Mouse (Mus musculus): ENCODE measurements around the gene Sgms1.
"Not testable (repeated sequence)": the region's sequence is repeated elsewhere in the genome, so short reads cannot be mapped to it uniquely, and the experiment has no call there.

Gene Sgms1

GRCm38 (mm10) chr19:32383738-32384137 lies 5.8 kb downstream of the Sgms1 start:
- no peak for DNase-seq (ENCODE audit: low read depth)

GRCm38 (mm10) chr19:32381511-32381961 lies 8.0 kb downstream of the Sgms1 start:
- DNase-seq (ENCODE audit: low read depth) = no peak

DNA sequence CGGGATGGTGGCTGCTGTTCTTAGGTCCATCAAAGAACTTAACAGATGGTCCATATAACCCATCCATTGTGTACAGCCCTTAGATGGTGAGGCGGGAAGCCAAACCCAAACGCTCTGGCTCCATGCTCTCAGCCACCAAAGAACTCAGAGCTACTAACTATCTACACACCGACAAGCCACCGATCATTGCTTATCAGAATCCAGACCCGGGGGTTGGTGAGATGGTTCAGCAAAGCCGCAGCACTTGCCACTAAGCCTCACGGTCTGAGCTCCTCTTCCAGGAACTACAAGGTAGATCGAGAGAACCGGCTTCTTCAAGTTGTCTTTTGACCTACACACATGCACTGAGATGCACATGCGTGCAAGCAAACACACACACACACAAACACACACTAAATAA lies 8.8 kb downstream of the Sgms1 start:
- no peak for DNase-seq (ENCODE audit: low read depth)

DNA sequence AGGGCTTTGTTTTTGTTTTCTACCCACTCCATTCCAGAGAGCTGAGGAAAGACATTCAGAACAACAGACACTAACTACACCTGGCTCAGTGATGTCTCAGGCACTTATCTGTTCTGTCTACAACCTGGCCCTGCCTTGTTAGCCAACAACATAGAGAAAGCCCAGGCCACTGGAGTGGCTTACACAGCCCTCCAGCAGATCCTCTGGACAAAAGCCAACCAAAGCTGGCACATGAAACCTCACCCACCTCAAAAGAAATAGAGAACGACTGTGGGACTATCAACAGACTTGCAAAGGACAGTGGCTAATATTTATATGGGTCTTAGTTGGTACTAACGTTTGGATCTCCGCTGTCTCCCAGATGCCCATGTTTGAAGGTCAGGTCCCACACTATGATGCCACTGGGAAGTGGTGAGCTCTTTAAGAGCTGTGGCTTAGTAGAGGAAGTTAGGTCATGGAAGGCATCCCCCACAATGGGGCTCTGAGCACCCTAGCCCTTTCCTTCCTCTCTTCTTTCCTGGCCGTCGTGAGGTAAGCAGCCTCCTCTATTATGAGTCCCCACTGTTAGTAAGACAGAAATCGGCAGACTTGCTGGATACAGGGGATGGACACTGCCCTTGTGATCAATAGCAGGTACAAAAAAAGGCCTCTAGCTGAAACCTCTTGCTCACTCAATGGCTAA lies 10.1 kb downstream of the Sgms1 start:
- peak; percentile 91 for DNase-seq (ENCODE audit: low read depth)

GRCm38 (mm10) chr19:32378581-32378980 lies 10.9 kb downstream of the Sgms1 start:
- no peak for DNase-seq (ENCODE audit: low read depth)

DNA sequence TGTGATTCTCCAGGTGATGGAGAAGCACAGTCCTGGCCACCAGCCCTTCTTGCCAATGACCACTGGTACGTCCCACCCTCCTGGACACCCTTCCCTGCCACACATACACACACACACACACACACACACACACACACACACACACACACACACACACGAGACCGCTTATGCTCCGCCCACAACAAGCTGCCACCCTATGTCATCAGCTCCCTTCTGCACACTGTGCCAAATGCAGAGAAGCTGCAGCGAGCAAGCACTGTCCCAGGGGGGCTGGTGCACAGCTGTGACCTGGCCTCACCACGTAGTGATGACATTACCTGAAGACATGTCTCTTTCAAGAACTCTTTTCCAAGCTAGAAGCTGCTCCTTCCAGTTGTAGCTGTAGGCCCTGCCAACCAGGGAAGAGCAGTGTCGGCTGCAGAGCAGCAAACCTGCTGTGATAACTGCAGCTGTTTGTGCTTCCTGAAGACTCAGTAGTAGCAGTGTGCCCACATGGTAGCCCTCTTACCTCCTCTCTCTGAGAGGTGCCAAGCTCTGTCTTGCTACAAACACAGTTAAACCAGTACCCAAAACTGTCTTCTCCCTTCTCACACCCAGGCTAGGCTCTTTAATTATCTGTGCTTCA lies 11.7 kb downstream of the Sgms1 start:
- DNase-seq (ENCODE audit: low read depth) = no peak

GRCm38 (mm10) chr19:32376886-32377535 lies 12.5 kb downstream of the Sgms1 start:
- no peak for DNase-seq (ENCODE audit: low read depth)

DNA sequence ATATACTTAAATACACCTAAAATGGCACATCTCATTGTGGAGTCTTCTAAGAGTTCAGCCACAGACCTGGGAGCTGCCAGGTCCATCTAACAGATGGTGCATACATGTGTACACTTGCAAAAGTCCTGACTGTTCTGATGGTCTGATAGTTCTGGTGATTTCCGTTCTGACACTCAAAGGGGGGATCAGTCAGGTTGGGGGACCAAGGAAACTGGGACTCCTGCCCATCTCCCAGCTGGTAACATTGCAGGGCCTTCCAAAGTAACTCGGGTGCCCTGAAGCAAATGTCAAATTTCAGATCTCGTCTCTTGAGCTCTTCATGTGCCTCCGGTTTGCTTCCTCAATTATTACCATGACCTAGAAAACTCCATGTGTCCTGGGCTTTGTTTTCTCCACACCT lies 13.5 kb downstream of the Sgms1 start:
- no peak for DNase-seq (ENCODE audit: low read depth)

- peak; percentile 52 for DNase-seq (ENCODE audit: low read depth)
Measured at GRCm38 (mm10) chr19:32375473-32375985, 14.0 kb downstream of the Sgms1 start.

DNA sequence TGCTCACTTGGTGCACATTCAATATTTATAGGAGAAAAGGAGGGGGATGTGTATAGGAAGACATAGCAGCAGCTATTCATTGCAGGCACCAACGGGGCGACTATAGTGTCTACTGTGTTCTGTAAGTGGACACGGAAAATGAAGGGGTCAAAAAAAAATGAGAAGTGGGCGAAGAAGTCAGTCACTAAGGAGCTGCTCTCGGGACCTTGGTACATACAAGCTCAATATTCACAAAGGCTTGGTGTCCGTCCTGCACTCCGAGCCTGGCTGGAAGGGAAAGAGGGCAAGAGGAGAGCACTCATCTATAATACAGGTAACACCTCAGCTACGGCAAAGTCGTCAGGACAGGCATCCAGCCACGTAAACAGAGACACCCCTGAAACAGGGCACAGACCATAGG lies 14.8 kb downstream of the Sgms1 start:
- DNase-seq (ENCODE audit: low read depth) = no peak

DNA sequence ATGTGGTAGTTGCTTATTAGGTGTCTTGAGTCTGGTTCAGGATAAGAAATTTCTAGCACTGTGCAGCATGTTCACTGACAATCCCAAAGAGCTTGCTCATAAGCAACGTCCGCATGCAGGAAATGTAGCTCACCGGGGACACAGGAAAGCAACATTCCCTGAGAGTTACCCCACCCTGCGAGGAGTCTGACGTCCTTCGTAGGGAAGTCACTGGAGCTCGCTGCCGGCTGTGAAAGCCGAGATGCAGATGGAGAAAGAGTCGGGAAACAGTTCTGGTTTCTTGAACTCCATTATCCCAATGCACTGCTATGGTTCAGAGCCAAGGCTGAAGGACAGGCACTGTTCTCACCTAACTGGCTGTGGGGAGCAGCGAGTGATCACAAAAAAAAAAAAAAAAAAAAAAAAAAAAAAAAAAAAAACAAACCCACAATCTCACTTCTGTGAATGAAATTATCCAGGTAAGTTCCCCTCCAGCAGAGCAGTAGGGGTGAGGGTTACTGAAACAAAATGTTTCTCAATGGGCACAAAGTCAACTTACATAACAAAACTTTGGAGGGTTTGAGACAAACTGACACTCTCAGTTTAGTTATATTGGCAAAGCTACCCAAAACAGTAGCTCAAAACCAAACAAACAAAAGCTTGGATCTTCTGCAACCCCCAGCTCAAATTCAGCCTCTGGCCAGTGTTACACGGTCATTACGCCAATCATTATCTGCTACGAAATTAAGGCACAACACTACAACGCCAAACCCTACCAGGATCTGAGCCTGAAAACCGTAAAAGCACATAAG lies 15.5 kb downstream of the Sgms1 start:
- DNase-seq (ENCODE audit: low read depth) = no peak

DNA sequence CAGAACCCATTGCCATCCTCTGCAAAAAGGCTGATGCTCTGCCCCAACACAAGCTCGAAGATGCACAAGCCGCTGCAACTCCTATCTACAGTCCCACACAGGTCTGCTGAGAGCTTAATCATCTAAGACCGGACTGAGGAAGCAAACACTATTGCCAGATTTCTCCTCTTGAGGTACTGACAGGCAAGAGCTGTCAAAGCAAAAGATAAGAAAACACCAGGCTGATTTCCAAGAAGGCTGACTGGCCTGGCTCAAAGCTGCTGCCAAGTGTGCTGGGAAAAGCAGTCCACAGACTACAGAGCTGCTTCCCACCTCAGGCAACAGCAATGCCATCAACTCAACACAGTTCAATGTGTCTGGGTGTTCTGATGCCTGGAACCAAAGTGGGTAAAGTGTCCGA lies 17.1 kb downstream of the Sgms1 start:
- DNase-seq (ENCODE audit: low read depth) = peak; percentile 51

GRCm38 (mm10) chr19:32367333-32367732 lies 22.2 kb downstream of the Sgms1 start:
- DNase-seq (ENCODE audit: low read depth) = no peak

DNA sequence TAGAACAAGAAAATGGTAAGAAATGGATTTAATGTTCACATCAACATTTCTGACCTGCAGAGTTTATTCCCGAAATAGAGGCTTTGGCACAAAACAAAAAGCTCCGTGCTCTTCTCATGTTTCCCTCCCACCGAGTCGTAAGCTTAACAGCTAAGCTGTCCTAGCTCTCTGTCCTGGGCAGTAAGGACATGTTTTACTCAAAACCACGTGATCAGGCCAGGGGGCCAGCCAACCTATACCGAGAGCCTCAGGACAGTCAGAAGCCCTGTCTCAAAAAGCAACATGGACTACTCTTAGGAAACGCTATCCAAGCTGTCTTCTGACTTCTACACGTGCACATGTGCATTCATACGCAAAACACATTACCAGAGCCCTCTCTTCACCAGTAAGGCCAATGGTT lies 23.1 kb downstream of the Sgms1 start:
- no peak for DNase-seq (ENCODE audit: low read depth)

GRCm38 (mm10) chr19:32365111-32365510 lies 24.4 kb downstream of the Sgms1 start:
- DNase-seq (ENCODE audit: low read depth) = no peak

- DNase-seq (ENCODE audit: low read depth) = no peak
Measured at GRCm38 (mm10) chr19:32363587-32363986, 25.9 kb downstream of the Sgms1 start.

- DNase-seq (ENCODE audit: low read depth) = peak; percentile 20
Measured at GRCm38 (mm10) chr19:32362520-32362919, 27.0 kb downstream of the Sgms1 start.

DNA sequence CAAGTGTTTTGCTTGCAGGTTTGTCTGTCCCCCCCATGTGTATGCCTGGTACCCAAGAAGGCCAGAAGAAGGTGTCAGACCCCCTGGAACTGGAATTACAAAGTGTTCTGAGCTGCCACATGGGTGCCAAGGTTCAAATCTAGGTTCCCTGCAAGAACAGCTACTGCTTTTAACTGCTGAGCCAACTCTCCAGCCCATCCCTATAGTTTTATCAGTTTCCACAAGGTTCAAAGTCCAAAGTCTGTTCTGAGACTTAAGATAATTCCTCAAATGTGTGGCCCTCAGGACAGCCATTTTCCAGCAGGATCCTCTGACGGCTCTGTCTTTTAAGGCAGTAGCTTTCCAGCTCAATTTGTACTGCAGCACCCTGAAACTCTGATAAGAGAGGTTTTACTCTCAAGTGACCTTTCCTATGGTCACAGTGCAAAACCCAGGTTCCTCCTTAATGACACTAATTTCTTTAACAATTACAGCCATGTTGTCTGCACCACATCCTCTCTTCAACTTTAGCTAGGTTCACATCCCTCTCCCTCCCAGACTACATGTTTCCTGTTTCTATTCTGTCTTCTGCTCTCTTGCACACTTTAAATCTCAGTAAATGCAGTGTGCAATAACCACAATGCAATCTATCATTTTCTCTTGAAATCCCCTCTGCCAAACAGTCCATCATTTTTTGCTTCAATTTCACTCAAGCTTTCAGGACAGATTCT lies 28.4 kb downstream of the Sgms1 start:
- DNase-seq (ENCODE audit: low read depth) = peak; percentile 38

DNA sequence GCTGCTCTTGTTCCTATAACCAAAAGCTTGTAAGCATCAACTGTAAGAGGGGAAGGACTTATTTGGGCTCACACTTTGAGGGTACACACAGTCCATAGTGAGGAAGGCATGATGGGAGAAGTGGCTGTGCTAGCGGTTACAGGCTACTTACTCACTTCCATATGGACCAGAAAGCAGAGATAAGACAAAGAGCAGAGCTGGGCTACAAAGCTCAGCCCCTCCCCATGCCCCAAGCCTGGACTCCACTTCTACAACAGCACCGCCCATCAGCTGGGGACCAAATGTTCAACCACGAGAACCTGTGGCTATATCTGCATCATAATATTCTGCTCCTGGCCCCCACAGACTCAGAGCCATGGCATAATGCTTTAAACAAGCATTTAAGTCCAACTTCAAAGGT lies 29.0 kb downstream of the Sgms1 start:
- peak; percentile 60 for DNase-seq (ENCODE audit: low read depth)

DNA sequence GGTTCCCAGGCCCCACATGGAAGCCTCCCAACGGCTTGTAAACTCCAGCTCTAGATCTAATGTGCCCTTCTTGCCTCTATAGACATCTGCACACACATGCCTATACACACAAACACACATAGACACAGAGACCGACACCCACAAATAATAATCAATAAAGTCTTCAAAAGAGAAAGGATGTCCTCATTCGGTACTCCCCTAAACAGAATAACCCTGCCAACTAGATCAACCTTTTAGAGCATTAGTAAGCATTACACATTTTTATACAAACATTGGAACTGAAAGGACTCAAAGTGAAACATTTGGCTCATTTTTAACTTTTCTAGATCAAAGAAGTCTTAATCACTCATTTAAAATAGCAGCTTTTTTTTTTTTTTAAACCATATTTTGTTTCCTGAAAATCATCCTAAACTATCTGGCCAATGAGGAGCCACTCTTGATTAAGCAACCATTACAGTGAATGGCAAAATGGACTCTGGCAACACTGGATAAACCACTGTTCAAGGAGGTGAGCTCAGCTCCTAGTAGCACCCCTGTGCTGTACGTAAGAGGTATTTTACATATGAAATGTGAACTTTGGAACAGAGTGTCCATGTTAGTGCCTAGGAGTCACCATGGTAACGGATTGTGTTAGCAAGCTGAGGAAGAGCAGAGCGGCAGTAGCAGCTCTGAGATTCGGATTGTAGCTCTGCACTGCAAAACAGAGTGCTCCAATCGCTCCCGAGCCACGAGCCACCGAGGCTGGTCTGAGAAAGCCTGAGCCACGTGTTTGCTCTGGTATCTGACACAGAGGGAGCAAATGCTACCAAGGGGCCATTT lies 30.6 kb downstream of the Sgms1 start:
- DNase-seq (ENCODE audit: low read depth) = no peak

DNA sequence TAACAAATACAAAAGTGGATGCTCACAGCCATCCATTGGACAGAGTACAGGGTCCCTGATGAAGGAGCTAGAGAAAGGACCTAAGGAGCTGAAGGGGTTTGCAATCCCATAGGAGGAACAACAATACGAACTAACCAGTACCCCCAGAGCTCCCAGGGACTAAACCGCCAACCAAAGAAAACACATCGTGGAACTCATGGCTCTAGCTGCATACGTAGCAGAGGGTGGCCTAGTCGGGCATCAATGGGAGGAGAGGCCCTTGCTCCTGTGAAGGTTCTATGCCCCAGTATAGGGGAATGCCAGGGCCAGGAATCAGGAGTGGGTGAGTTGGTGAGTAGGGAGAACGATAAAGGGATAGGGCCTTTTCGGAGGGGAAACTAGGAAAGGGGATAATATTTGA lies 31.5 kb downstream of the Sgms1 start:
- not testable (repeated sequence) for DNase-seq (ENCODE audit: low read depth)

Data from 416B (cell line).